24 mouse cellular contexts compared by ENCODE assay signal in the genomic region with DNA sequence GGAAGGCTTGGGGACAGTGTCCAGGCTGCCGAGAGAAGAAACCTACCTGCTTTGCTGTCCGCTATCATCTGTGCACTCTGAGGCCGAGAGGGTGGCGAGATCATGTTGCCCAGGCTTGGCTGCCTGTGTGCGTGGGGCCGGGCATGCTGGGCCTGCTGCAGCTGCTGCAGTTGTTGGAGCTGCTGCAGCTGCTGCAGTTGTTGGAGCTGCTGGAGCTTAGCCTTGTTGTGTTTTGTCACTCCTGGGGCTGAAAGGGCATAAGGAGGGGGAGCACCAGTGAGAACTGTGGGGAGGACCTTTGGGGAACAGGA. TPM values are rescaled to one million over a fixed set of nuclear protein-coding genes. Genes with fewer than 3 reads are reported as not detected.
A peak's percentile ranks its signal among the peaks of the same experiment; 100 is the strongest.
DNase-seq lines count a peak whose midpoint lies in the region; ATAC-seq and TF ChIP-seq lines count a peak whose summit lies in the region.
"Had no signal": no experiment of that assay in that cellular context is flagged by ENCODE, and none has a peak within 500 bp of the region (broad histone marks: within the 10 kb centered on the region; RNA-seq: fewer than 3 reads in every experiment).

No protein-coding gene starts in this region.

- H3K27me3 ChIP-seq in heart, embryonic 10.5 days (ENCODE audit: insufficient read depth, poor library complexity, severe bottlenecking) = peaks cover 17% of the 10 kb centered on the region
- peaks cover 18% of the 10 kb centered on the region for H3K27me3 ChIP-seq in midbrain, embryonic 10.5 days (ENCODE audit: low read depth, poor library complexity, severe bottlenecking)
- peaks cover 9% of the 10 kb centered on the region for H3K27me3 ChIP-seq in midbrain, embryonic 16.5 days (ENCODE audit: control insufficient read depth, insufficient read depth, low read depth, low read length)
- peaks cover 6% of the 10 kb centered on the region for H3K27me3 ChIP-seq in embryonic facial prominence, embryonic 11.5 days (ENCODE audit: control insufficient read depth, insufficient read depth, low read length)
- peaks cover 13% of the 10 kb centered on the region for H3K27me3 ChIP-seq in myocyte (ENCODE audit: control insufficient read depth, insufficient read depth, insufficient read length)
- H3K27me3 ChIP-seq in lung, postnatal 0 days (replicated peaks; ENCODE audit: insufficient read depth, low read length) = 0 out of 2 replicates have a peak, but pooled peaks cover 4% of the 10 kb centered on the region

- no peak for ATAC-seq in midbrain, embryonic 16.5 days
- no peak for ATAC-seq in embryonic facial prominence, embryonic 11.5 days (replicated peaks; ENCODE audit: insufficient number of reproducible peaks, low FRiP score, low TSS enrichment, low read depth)
- no peak for ATAC-seq in lung, postnatal 0 days
- ATAC-seq: forebrain, embryonic 16.5 days had no signal

- TF ChIP-seq POLR2A in myocyte (IDR thresholded peaks at IDR 0.05; ENCODE audit: insufficient read length, low read depth) = peak; percentile 19

- no peak for TF ChIP-seq EP300 in lung, postnatal 0 days (IDR thresholded peaks at IDR 0.05)

- DNase-seq in heart, embryonic 10.5 days (ENCODE audit: low spot score) = no peak
- no peak for DNase-seq in heart, postnatal 10 days
- DNase-seq in midbrain, embryonic 10.5 days (ENCODE audit: low spot score) = no peak
- no peak for DNase-seq in embryonic facial prominence, embryonic 11.5 days (ENCODE audit: low spot score)
- DNase-seq in lung, postnatal 0 days (ENCODE audit: low spot score) = no peak
- DNase-seq: cerebellum, adult 18-20 months; kidney, adult 2 months; kidney, postnatal 14 days; right cerebral cortex, adult 18-20 months; right cerebral cortex, postnatal 4 days; thymus, postnatal 25 days had no signal

- H3K79me2 ChIP-seq in myocyte (ENCODE audit: control insufficient read depth, insufficient read depth) = no peaks in the 10 kb centered on the region

- H3K4me2 ChIP-seq in midbrain, embryonic 16.5 days (ENCODE audit: low read length) = no peak overlapping the region
- H3K4me2 ChIP-seq in embryonic facial prominence, embryonic 11.5 days (ENCODE audit: low read depth, low read length) = no peak overlapping the region
- H3K4me2 ChIP-seq in myocyte (ENCODE audit: low read depth) = no peak overlapping the region
- no peak overlapping the region for H3K4me2 ChIP-seq in lung, postnatal 0 days (replicated peaks; ENCODE audit: low read depth, low read length)
- H3K4me2 ChIP-seq: embryonic facial prominence, embryonic 15.5 days; lung, embryonic 15.5 days; midbrain, embryonic 11.5 days had no signal

- WGBS in heart, embryonic 10.5 days = 62% methylated on average over 6 of the region's 6 CpGs
- 81% methylated on average over 6 of the region's 6 CpGs for WGBS in midbrain, embryonic 10.5 days
- 80% methylated on average over 6 of the region's 6 CpGs for WGBS in midbrain, embryonic 16.5 days
- 71% methylated on average over 6 of the region's 6 CpGs for WGBS in embryonic facial prominence, embryonic 11.5 days
- WGBS in lung, postnatal 0 days = 51% methylated on average over 6 of the region's 6 CpGs

- H3K9ac ChIP-seq in midbrain, embryonic 16.5 days (ENCODE audit: low read depth, low read length) = no peak overlapping the region
- H3K9ac ChIP-seq in embryonic facial prominence, embryonic 11.5 days (replicated peaks; ENCODE audit: low read length) = no peak overlapping the region; the same call in 1 of the 2 replicates
- H3K9ac ChIP-seq in lung, postnatal 0 days (replicated peaks; ENCODE audit: low read depth) = no peak overlapping the region
- H3K9ac ChIP-seq: embryonic facial prominence, embryonic 15.5 days; liver, embryonic 14.5 days; lung, embryonic 15.5 days had no signal

- H3K4me1 ChIP-seq in heart, embryonic 10.5 days = peaks cover 52% of the 10 kb centered on the region
- H3K4me1 ChIP-seq in midbrain, embryonic 10.5 days = peaks cover 45% of the 10 kb centered on the region
- 0 out of 2 replicates have a peak, but pooled peaks cover 2% of the 10 kb centered on the region for H3K4me1 ChIP-seq in midbrain, embryonic 16.5 days (ENCODE audit: control insufficient read depth, insufficient read depth, low read length)
- peaks cover 4% of the 10 kb centered on the region; the same call in 1 of the 2 replicates for H3K4me1 ChIP-seq in embryonic facial prominence, embryonic 11.5 days (ENCODE audit: control insufficient read depth, insufficient read depth, low read length)
- H3K4me1 ChIP-seq in lung, postnatal 0 days (ENCODE audit: insufficient read depth, low read depth, low read length) = no peaks in the 10 kb centered on the region

- H3K36me3 ChIP-seq in heart, embryonic 10.5 days = peaks cover 10% of the 10 kb centered on the region
- peaks cover 24% of the 10 kb centered on the region for H3K36me3 ChIP-seq in midbrain, embryonic 10.5 days
- H3K36me3 ChIP-seq in midbrain, embryonic 16.5 days (ENCODE audit: control insufficient read depth, insufficient read depth, low read length) = no peaks in the 10 kb centered on the region
- no peaks in the 10 kb centered on the region for H3K36me3 ChIP-seq in embryonic facial prominence, embryonic 11.5 days (replicated peaks; ENCODE audit: control insufficient read depth, insufficient read depth, low read depth, low read length)
- no peaks in the 10 kb centered on the region for H3K36me3 ChIP-seq in myocyte (ENCODE audit: control insufficient read depth, insufficient read depth)
- H3K36me3 ChIP-seq in lung, postnatal 0 days (ENCODE audit: insufficient read depth, low read length) = peaks cover 6% of the 10 kb centered on the region; the same call in 1 of the 2 replicates

- H3K9me3 ChIP-seq in heart, embryonic 10.5 days = no peaks in the 10 kb centered on the region
- H3K9me3 ChIP-seq in midbrain, embryonic 10.5 days (replicated peaks) = no peaks in the 10 kb centered on the region
- no peaks in the 10 kb centered on the region for H3K9me3 ChIP-seq in midbrain, embryonic 16.5 days (replicated peaks; ENCODE audit: control insufficient read depth, low read length, poor library complexity, severe bottlenecking)
- H3K9me3 ChIP-seq in embryonic facial prominence, embryonic 11.5 days (replicated peaks; ENCODE audit: control insufficient read depth, low read length) = no peaks in the 10 kb centered on the region
- no peaks in the 10 kb centered on the region for H3K9me3 ChIP-seq in lung, postnatal 0 days (ENCODE audit: low read length)
- H3K9me3 ChIP-seq: embryonic facial prominence, embryonic 15.5 days; G1E; hindbrain, embryonic 10.5 days; lung, embryonic 15.5 days had no signal

- H3K4me3 ChIP-seq in heart, embryonic 10.5 days = no peak overlapping the region
- H3K4me3 ChIP-seq in midbrain, embryonic 10.5 days = no peak overlapping the region
- H3K4me3 ChIP-seq in midbrain, embryonic 16.5 days (ENCODE audit: low read depth, low read length) = no peak overlapping the region
- no peak overlapping the region for H3K4me3 ChIP-seq in embryonic facial prominence, embryonic 11.5 days (ENCODE audit: low read depth, low read length)
- no peak overlapping the region for H3K4me3 ChIP-seq in myocyte
- H3K4me3 ChIP-seq in lung, postnatal 0 days (ENCODE audit: low read depth, low read length) = no peak overlapping the region
- H3K4me3 ChIP-seq: embryonic facial prominence, embryonic 15.5 days; hindbrain, embryonic 10.5 days; lung, embryonic 15.5 days had no signal

- 0 out of 2 replicates have a peak overlapping the region, but pooled peaks have one; percentile 3 for H3K27ac ChIP-seq in heart, embryonic 10.5 days
- 0 out of 2 replicates have a peak overlapping the region, but pooled peaks have one; percentile 14 for H3K27ac ChIP-seq in midbrain, embryonic 10.5 days (replicated peaks)
- H3K27ac ChIP-seq in midbrain, embryonic 16.5 days (ENCODE audit: low read length) = no peak overlapping the region
- 0 out of 2 replicates have a peak overlapping the region, but pooled peaks have one; percentile 2 for H3K27ac ChIP-seq in embryonic facial prominence, embryonic 11.5 days (replicated peaks; ENCODE audit: low read depth, low read length)
- no peak overlapping the region for H3K27ac ChIP-seq in lung, postnatal 0 days (ENCODE audit: low read length)
- H3K27ac ChIP-seq: embryonic facial prominence, embryonic 15.5 days; hindbrain, embryonic 10.5 days; liver, embryonic 14.5 days; lung, embryonic 15.5 days had no signal

- H3ac ChIP-seq in myocyte (ENCODE audit: control insufficient read depth, insufficient read length) = no peak overlapping the region

- intact Hi-C loops in heart, postnatal 10 days (cut with DNase I) = no loop called here

- no peak for TF ChIP-seq CTCF in lung, postnatal 0 days (IDR thresholded peaks at IDR 0.05)

RNA-seq across cellular contexts. Expression of a gene that starts 8.9 kb away (rescaled TPM):
- 36.1 and 40.5 TPM in 2 replicates for polyA plus RNA-seq in heart, embryonic 10.5 days (2016; fragmentation: Nextera tagmentation; extraction: Ambion mirVana)
- total RNA-seq in heart, postnatal 10 days (2021) = 10 to 100 TPM; 47.2 to 49.4 TPM
- 37.5 and 40.9 TPM in 2 replicates for polyA plus RNA-seq in midbrain, embryonic 10.5 days (2016; fragmentation: Nextera tagmentation; extraction: Ambion mirVana)
- polyA plus RNA-seq in midbrain, embryonic 16.5 days (2015; fragmentation: Nextera tagmentation; extraction: Ambion mirVana) = 36.2 and 36.3 TPM in 2 replicates
- polyA plus RNA-seq in embryonic facial prominence, embryonic 11.5 days (2014; fragmentation: Nextera tagmentation; extraction: Ambion mirVana) = 63.6 and 68.4 TPM in 2 replicates
- 120 TPM for polyA plus RNA-seq in myocyte (2012; fragmentation: generic; extraction: Trizol)
- polyA plus RNA-seq in lung, postnatal 0 days (2015; fragmentation: Nextera tagmentation; extraction: Ambion mirVana) = 50.4 and 56.6 TPM in 2 replicates

RNA-seq across cellular contexts. Expression of a gene that starts 23.2 kb away (rescaled TPM):
- 0.30 TPM in 1 of 2 replicates, not detected in the other for polyA plus RNA-seq in heart, embryonic 10.5 days (2016; fragmentation: Nextera tagmentation; extraction: Ambion mirVana)
- not detected for total RNA-seq in heart, postnatal 10 days (2021)
- polyA plus RNA-seq in midbrain, embryonic 10.5 days (2016; fragmentation: Nextera tagmentation; extraction: Ambion mirVana) = 0.10 and 0.21 TPM in 2 replicates
- 0.08 TPM in 1 of 2 replicates, not detected in the other for polyA plus RNA-seq in midbrain, embryonic 16.5 days (2015; fragmentation: Nextera tagmentation; extraction: Ambion mirVana)
- polyA plus RNA-seq in embryonic facial prominence, embryonic 11.5 days (2014; fragmentation: Nextera tagmentation; extraction: Ambion mirVana) = 0.31 TPM in 1 of 2 replicates, not detected in the other
- polyA plus RNA-seq in myocyte (2012; fragmentation: generic; extraction: Trizol) = not detected
- polyA plus RNA-seq in lung, postnatal 0 days (2015; fragmentation: Nextera tagmentation; extraction: Ambion mirVana) = 0.05 and 0.06 TPM in 2 replicates
- total RNA-seq: layer of hippocampus, adult 18-20 months; layer of hippocampus, postnatal 25 days had no signal
- polyA plus RNA-seq: lung, embryonic 15.5 days; neural tube, embryonic 14.5 days; stomach, embryonic 14.5 days had no signal

RNA-seq across cellular contexts. Expression of a gene that starts 30.0 kb away (rescaled TPM):
- polyA plus RNA-seq in heart, embryonic 10.5 days (2016; fragmentation: Nextera tagmentation; extraction: Ambion mirVana) = 7.3 and 8.5 TPM in 2 replicates
- 10 to 100 TPM; 10.0 TPM for total RNA-seq in heart, postnatal 10 days (2021)
- polyA plus RNA-seq in midbrain, embryonic 10.5 days (2016; fragmentation: Nextera tagmentation; extraction: Ambion mirVana) = 5.3 and 10.1 TPM in 2 replicates
- polyA plus RNA-seq in midbrain, embryonic 16.5 days (2015; fragmentation: Nextera tagmentation; extraction: Ambion mirVana) = 32.3 and 41.8 TPM in 2 replicates
- polyA plus RNA-seq in embryonic facial prominence, embryonic 11.5 days (2014; fragmentation: Nextera tagmentation; extraction: Ambion mirVana) = 15.8 and 15.9 TPM in 2 replicates
- polyA plus RNA-seq in myocyte (2012; fragmentation: generic; extraction: Trizol) = 15.2 TPM
- 1.4 and 1.8 TPM in 2 replicates for polyA plus RNA-seq in lung, postnatal 0 days (2015; fragmentation: Nextera tagmentation; extraction: Ambion mirVana)

RNA-seq across cellular contexts. Expression of a gene that starts 51.2 kb away (rescaled TPM):
- polyA plus RNA-seq in heart, embryonic 10.5 days (2016; fragmentation: Nextera tagmentation; extraction: Ambion mirVana) = 120 and 142 TPM in 2 replicates
- 10 to 100 TPM; 45.3 to 45.8 TPM for total RNA-seq in heart, postnatal 10 days (2021)
- polyA plus RNA-seq in midbrain, embryonic 10.5 days (2016; fragmentation: Nextera tagmentation; extraction: Ambion mirVana) = 224 and 227 TPM in 2 replicates
- 177 and 198 TPM in 2 replicates for polyA plus RNA-seq in midbrain, embryonic 16.5 days (2015; fragmentation: Nextera tagmentation; extraction: Ambion mirVana)
- 171 and 182 TPM in 2 replicates for polyA plus RNA-seq in embryonic facial prominence, embryonic 11.5 days (2014; fragmentation: Nextera tagmentation; extraction: Ambion mirVana)
- polyA plus RNA-seq in myocyte (2012; fragmentation: generic; extraction: Trizol) = 78.2 TPM
- 89.5 and 97.7 TPM in 2 replicates for polyA plus RNA-seq in lung, postnatal 0 days (2015; fragmentation: Nextera tagmentation; extraction: Ambion mirVana)

Comparison
In these comparisons a context has a peak if more than half of its experiments do, and no peak if none do; other contexts are left out.
1. H3K27ac ChIP-seq: peak in heart, embryonic 10.5 days (single experiment), midbrain, embryonic 10.5 days (single experiment) and embryonic facial prominence, embryonic 11.5 days (single experiment); none in midbrain, embryonic 16.5 days (single experiment) and lung, postnatal 0 days (single experiment).